Mouse (Mus musculus) right cerebral cortex, adult 18-20 months (tissue): Measurements from ENCODE around the gene Cdc20.

Source experiments
- DNase-seq: peaks from one replicate; pipeline ENCODE4 v3.0.0; 2022; ENCODE audit warnings: mixed read lengths

Gene Cdc20

DNA sequence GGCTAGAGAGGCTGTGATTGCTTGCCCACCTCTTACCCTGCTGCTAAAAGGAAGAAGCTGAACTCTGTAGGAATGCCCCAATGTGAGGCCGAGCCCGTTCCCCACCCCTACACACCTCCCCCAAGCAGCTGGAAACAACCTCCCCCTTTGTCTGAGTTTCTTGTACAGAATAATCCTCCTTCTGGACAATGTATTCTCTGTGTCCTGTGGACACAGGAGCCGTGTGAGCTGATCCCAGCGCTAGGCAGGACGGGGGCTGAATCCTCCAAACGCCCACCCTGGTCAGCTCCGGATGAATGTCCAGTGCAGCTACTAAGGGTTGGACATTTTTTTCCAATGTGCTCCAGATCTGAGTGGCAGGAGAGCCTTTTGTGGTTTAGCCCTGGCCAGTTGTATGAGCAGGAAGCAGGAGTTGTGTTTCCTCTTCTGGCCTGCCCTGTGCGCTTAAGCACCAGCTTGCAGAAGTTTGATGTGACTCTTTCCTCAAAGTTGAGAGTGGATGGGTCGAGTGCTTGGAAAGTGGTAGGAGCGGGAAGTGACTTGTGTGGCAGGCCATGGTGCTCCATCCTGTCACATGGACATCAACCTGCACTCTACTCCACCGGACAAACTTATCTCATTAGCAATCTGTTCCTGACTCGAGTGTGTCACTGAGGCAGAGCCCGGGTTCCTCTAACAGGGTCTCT, 19.9 kb downstream of the Cdc20 start:
- no peak for DNase-seq

DNA sequence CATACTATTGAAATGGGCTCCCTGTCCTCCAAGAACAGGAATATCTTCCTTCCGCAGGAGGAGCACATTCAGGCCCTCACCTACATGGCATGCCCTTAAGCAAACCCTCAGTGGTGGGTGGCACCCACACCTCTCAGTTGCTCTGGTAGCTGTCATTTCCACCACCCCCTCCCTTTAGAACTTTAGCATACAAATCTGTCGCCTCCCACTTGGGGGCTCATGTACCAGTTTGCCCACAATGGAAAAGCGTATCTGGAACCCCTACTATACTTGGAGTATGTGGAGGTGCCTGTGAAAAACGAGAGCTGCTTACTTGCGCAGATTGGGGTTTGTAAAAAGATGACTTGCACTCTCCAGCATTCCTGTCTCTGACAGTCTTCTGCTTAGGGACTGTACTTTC, 20.8 kb downstream of the Cdc20 start:
- peak; percentile 43 for DNase-seq

DNA sequence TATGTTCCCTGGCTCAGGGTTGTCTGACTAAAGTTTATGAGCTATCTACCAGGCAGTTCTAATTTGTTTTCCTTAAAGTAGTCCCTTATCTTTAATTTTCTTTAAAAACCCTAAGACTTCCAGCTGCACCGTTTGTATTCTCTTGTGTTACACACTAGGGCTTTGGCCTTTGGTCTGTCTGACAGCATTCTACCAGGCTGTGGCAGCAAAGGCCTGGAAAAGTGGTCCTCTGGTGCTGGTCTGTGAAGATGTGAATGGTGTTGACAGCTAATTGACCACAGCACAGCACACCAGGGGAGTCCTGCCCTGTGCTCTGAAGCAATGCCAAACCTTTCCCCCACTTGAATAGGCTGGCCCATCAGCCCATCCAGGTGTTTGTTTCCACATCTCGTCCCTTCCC, 21.4 kb downstream of the Cdc20 start:
- no peak for DNase-seq

DNA sequence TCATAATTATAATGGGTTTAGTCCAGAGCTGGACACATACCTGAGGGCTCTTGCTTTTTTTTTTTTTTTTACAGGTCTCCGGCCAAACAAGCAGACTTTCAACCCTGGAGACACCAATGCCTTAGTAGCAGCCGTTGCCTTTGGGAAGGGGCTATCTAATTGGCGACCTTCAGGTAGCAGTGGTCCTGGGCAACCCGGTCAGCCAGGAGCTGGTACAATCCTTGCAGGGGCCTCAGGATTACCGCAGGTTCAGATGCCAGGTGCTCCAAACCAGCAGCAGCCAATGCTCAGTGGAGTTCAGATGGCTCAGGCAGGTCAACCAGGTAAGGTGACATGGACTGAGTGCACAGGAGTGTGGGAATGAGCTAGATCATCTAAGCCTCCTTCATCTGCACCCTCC, 23.6 kb downstream of the Cdc20 start:
- no peak for DNase-seq

DNA sequence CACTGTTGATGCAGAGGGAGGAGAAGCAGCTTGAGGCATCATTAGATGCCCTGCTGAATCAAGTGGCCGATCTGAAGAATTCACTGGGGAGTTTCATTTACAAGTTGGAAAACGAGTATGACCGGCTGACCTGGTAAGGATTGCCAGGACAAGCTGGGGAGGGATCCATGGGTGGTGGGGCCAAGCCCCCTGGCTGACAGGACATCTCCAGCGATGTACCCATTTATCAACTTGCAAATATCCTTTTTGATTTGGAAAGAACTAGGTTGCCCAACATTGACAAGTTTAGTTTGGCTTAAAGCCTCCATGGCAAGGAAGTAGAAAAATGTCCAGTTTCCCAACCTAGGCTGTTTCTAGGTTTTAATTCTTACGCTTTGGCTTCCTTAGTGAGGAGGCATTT, 26.3 kb downstream of the Cdc20 start:
- no peak for DNase-seq

DNA sequence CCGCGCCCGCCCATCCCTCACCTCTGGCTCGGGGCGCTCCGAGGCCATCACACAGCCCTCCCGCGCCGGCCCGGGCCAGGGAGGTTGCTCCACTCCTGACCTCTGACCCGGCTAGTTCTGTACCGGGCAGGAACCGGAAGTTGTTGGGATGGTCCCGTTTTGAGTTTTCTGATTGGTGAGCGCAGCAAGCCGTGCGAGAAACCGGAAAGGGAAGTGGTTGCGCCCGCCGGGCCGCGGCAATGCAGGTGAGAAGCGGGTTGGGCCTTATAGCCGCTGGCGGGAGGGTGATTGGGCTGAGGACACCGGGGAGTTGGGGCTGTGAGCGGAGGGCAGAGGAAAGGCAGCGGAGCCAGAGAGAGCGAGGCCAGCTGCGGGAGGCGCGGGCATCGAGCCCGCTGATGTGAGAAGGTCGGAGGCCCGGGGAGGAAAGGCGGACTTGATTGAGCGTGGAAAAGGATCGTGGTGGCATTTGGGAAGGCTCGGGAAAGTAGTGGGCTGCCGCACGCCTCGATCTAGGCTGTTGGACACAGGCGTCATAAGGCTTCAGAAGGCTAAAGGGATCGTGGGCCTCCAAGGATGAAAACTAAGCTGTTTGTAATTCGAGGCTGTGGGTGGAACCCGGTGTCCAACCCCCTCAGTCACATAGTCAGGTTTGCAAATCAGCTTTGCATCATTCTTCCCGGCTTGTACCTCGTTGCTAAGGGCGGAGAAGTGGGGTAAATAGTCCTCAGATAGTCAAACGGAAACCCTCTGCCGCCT, 27.8 kb downstream of the Cdc20 start, which contains the start of the genes Szt2 and Med8:
Gene Szt2, minus strand, starts transcription at position 132 of the 759 bp plus-strand sequence.
Gene Med8, plus strand, starts transcription at position 196 of the 759 bp plus-strand sequence.
- DNase-seq = peak; percentile 95

DNA sequence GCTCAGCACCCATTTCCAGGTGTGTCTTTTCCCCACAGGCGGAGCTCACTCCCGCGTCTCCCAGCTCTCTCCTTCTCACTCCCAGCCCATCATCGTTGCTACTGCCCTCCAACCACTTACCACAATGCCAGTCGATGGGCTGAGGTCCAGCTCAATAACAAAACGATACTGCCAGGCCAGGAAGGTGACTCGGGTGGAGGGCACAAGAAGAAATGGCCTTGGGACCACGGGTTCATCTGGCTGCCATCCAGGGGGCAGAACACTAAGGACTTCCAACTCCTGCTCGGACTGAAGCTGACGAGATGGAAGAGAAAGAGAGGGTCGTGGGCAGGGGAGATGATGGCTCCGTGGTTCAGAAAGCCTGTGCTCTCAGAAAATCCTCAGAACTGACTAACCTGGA, 34.5 kb downstream of the Cdc20 start:
- no peak for DNase-seq

DNA sequence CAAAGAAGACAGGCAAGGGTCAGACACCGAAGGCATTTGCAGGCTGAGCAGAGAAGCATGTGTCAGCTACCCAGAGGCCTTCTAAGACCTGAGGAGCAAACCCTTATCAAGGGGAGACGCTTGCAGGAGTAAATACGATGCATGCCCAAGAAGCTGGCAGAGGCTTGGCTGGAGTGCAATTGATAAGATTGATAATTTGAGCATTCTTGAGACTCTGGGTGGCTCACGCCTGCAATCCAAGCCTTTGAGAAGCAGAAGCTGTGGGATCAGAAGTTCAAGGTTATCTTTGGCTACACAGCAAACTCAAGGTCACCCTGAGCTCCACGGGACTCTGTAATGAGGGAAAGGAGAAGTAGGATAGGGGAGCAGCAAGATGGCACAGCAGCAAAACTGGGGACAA, 35.2 kb downstream of the Cdc20 start:
- DNase-seq = no peak

DNA sequence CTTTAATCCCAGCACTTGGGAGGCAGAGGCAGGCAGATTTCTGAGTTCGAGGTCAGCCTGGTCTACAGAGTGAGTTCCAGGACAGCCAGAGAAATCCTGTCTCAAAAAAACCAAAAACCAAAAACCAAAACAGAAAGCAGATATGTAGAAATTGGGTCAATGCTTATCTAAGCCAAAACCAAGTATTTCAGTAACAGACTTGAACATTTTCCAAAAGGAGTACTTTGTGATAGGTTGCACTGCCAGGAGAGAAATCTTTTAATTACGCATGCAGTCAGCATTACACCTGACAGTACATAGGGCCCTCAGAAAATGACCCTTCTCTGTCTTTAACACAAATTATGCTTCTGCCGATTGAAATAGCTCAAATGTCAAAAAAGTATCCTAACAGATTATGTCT, 35.7 kb downstream of the Cdc20 start:
- DNase-seq = no peak

DNA sequence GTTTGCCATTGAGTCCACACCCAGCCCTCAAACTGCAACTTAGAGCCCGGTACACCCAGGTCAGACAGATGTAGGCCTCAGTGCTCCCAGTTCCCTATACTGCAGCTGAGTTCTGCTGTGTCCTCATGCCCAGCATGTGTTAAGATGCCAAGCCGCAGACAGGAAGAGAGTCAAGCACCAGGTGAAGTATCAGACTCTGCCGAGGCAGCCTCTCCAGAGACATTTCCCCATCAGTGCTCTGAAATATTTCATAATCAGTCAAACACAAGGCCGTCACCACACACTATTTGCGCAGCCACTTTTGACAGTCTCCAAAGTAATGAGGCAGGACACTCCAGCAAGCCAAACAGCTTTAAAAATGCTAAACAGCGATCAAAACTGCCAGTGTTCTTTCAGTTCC, 38.8 kb downstream of the Cdc20 start:
- no peak for DNase-seq

DNA sequence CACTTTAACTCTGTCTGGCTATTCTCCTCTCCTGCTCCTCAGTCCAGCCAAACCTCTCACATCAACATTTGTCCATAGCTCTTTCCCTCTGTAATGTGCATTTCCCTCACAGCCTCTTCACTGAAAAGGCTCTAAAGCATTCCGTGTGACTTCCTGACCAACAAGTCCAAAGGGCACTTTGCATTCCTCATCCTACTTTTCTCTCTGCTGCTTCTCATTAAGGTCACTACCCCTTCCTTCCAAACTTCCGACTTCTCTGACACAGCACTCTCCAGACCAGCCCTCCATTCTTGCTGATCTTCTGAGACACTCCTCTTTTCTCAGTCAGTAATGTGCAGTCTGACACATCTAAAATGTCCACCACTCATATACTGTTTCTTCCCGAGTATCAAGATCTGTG, 40.7 kb downstream of the Cdc20 start:
- no peak for DNase-seq

DNA sequence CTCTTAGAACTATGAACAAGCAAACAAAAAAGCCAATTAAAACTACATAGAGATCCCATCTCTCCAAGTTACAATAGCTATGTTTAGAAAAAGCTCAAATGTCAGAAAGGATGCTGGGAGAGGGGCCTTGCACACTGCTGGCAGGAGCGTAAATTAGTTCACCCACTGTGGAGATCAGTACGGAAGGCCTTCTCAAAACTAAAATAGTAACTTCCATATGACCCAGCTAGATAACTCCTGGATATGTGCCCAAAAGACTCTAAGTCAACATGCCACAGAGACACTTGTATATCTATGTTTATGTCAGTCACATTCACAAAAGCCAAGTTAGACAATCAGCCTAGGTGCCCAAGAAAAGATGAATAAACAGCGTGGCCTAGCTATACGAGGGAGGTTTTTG, 41.9 kb downstream of the Cdc20 start:
- DNase-seq = no peak

DNA sequence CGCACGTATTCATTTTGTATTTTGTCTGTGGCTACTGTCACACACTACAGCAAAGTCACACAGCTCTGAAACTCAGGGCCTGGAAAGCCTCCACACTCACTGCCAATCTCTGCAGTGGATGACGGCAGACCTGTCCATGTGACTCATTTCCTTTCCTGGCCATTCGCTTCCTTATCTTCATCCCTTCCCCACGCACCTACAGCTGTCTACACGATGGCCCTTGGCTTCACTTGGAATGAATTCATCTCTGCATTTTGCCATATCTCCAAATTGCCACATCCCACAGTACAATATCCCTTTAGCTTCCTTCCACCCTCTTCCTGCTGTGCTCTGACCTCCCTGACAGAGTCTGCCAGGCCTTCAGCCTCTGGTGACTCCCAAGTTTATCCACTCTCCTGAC, 42.6 kb downstream of the Cdc20 start:
- DNase-seq = no peak

DNA sequence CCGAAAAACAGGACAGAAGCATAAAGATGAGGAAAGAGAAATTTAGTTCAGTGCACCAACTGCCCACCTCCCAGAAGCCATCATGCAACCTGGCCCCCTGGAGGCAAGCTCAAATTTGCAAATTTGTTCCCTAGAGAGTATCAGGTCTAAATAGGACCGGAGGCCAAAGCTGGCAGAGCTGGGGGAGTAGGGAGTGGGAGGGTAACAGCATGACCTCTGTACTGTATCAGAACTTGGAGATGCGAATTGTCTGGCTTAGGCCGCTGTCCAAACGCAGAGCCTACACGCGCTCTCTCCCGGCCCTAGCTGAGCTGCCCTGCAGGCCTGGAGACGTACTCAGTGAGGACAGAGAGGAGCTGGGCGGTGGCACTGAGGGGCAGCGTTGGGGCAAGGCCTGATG, 47.0 kb downstream of the Cdc20 start:
- DNase-seq = no peak

DNA sequence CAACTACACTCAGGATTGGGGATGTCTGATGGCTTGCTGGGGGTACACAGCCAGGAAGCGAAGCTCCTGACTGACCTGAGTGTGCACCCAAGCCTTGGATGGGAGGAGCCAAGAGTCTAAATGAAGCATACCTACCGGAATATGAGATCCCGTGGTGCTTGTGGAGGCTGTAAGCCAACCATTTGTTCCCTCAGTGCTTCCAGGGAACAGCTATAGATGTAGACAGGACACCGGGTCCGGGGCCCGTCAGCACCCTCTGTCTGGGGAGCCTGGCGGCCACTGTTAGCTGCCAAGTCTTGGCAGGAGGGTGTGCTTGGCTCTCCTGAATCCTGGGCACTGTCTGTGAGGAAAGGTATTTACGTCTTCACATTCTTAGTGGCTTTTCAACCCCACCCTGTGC, 49.8 kb downstream of the Cdc20 start:
- no peak for DNase-seq

DNA sequence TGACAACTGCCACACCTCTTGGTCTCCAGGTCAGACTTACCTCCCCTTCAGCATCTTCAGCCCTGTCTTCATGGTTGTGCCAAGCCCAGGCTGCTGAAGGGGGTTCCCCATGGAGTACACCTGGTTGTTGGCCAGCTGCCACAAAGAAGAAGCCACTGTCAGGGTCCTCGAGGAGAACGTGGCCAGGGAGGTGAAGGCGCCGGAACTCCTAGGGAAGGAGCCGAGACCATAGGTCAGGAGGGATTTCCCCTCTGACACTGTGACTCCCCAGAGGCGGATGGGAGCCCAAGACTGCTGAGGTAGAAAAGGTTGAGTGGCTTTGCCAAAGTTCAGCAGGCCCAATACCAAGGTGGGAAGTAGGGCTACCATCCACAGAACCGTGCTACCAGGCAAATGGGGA, 53.9 kb downstream of the Cdc20 start:
- DNase-seq = no peak
